Mouse (Mus musculus) heart, embryonic 11.5 days (tissue): ENCODE measurements around the gene Gzma. TPM values are rescaled to one million over a fixed set of nuclear protein-coding genes. Genes with fewer than 3 reads are reported as not detected.

Source experiments
- polyA plus RNA-seq: library from polyadenylated mRNA; unstranded; fragments of >200 nt; fragmentation: Nextera tagmentation; extraction: Ambion mirVana; gene quantifications from 2 replicates; pipeline ENCODE4 v1.2.1, GENCODE M21; 2014

Gzma gene
- polyA plus RNA-seq, 1 experiment from 2014 or later: not detected

Other genes starting within 250 kb of the Gzma start
- gene Mtrex, start 173.6 kb downstream of the Gzma start, polyA plus RNA-seq: 55.7 and 63.1 TPM in 2 replicates
- 15.5 TPM in 2 replicates for gene Dhx29, start 173.5 kb downstream of the Gzma start, polyA plus RNA-seq
- gene Ccno, start 113.2 kb downstream of the Gzma start, polyA plus RNA-seq: 0.13 and 0.18 TPM in 2 replicates
- gene Mcidas, start 107.1 kb downstream of the Gzma start, polyA plus RNA-seq: not detected in 2 replicates
- 0.14 TPM in 1 of 2 replicates, not detected in the other for gene Cdc20b, start 65.9 kb downstream of the Gzma start, polyA plus RNA-seq
- 147 and 151 TPM in 2 replicates for gene Gpx8, start 54.6 kb downstream of the Gzma start, polyA plus RNA-seq
- gene Esm1, start 108.7 kb upstream of the Gzma start, polyA plus RNA-seq: 0.44 and 0.90 TPM in 2 replicates
- not detected in 2 replicates for gene Gzmk, start 124.9 kb upstream of the Gzma start, polyA plus RNA-seq
- gene BC067074, start 192.2 kb upstream of the Gzma start, polyA plus RNA-seq: 3.0 and 3.1 TPM in 2 replicates